Mouse (Mus musculus): Measurements from ENCODE around the gene Cacna2d3. TPM values are rescaled to one million over a fixed set of nuclear protein-coding genes. Genes with fewer than 3 reads are reported as not detected.

Cacna2d3 gene
- total and polyA plus RNA-seq, 3 experiments, result not detected

DNA sequence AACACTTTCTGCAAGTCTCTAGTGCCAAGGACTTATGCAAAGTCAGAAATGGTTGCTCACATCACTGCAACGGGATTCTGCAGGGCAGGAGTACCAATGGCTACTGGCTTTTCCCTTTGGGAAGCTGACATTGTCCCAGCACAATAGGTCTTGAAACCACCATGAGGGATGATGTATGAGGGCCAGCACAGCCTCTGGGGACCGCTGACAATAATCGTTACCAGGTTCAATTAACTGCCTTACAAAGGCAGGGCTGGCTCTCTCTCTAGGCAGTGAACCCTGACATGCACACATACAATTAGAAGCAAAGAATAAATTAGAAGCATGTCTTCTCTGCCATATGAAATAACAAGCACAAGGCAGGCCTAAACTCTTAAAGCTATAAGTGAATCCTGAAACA lies 272.5 kb downstream of the Cacna2d3 start:
- Histone ChIP-seq H3K4me1 (ENCODE audit: control insufficient read depth in 1 of 2, insufficient read depth in 2 of 2, low read length in 2 of 2) (no peaks in the 10 kb centered on the region), H3K9ac (ENCODE audit: control insufficient read depth, low read depth, low read length, poor library complexity, severe bottlenecking) (no peak overlapping the region), H3K27ac (ENCODE audit: control insufficient read depth, low read depth, low read length) (no peak overlapping the region), H3K9me3 (replicated peaks; ENCODE audit: insufficient read depth, low read length) (no peaks in the 10 kb centered on the region), H3K36me3 (ENCODE audit: control insufficient read depth in 1 of 2, insufficient read depth in 2 of 2, low read length in 2 of 2) (no peaks in the 10 kb centered on the region), H3K4me3 (ENCODE audit: control insufficient read depth in 1 of 2, insufficient read depth in 1 of 2, low read depth in 2 of 2, low read length in 2 of 2) (no peak overlapping the region), H3K79me2 (ENCODE audit: control insufficient read depth, insufficient read depth, low read length, poor library complexity) (no peaks in the 10 kb centered on the region), H3K27me3 (ENCODE audit: control insufficient read depth in 1 of 2, insufficient read depth in 2 of 2, low read length in 2 of 2) (no peaks in the 10 kb centered on the region)
- TF ChIP-seq USF2 (IDR thresholded peaks at IDR 0.05; ENCODE audit: borderline replicate concordance in 1 of 2, insufficient read depth in 1 of 2, low read depth in 1 of 2, low read length in 2 of 2) (no peak), ZC3H11A (IDR thresholded peaks at IDR 0.05; ENCODE audit: low read depth, low read length) (no peak), EP300 (IDR thresholded peaks at IDR 0.05; ENCODE audit: low read depth in 1 of 2, low read length in 2 of 2) (no peak), MAZ (IDR thresholded peaks at IDR 0.05; ENCODE audit: low read depth, low read length) (no peak), MAFK (IDR thresholded peaks at IDR 0.05; ENCODE audit: borderline replicate concordance, low read depth, low read length) (no peak), MYB (IDR thresholded peaks at IDR 0.05; ENCODE audit: low read depth, low read length) (no peak), ELF1 (IDR thresholded peaks at IDR 0.05; ENCODE audit: low read depth, low read length) (no peak), USF1 (IDR thresholded peaks at IDR 0.05; ENCODE audit: low read depth, low read length) (no peak), MAX (IDR thresholded peaks at IDR 0.05; ENCODE audit: low read length) (no peak), MEF2A (IDR thresholded peaks at IDR 0.05; ENCODE audit: extremely low read depth, insufficient replicate concordance, low read depth, low read length, poor library complexity, severe bottlenecking) (no peak), ZMIZ1 (IDR thresholded peaks at IDR 0.05; ENCODE audit: low read depth, low read length) (no peak), NRF1 (IDR thresholded peaks at IDR 0.05; ENCODE audit: insufficient read depth, low read depth, low read length, poor library complexity, severe bottlenecking) (no peak), ZKSCAN1 (IDR thresholded peaks at IDR 0.05; ENCODE audit: low read depth, low read length) (no peak), TBP (IDR thresholded peaks at IDR 0.05; ENCODE audit: low read depth, low read length) (no peak), ZNF384 (IDR thresholded peaks at IDR 0.05; ENCODE audit: low read depth, low read length) (no peak)
- DNase-seq (ENCODE audit: low read depth, low spot score), result no peak

GRCm38 (mm10) chr14:29443091-29444026 lies 278.3 kb downstream of the Cacna2d3 start:
- H3K9me3 ChIP-seq (replicated peaks; ENCODE audit: insufficient read depth, low read length), result no peaks in the 10 kb centered on the region

More at GRCm38 (mm10) chr14:29443091-29444026, 278.3 kb downstream of the Cacna2d3 start:
- Histone ChIP-seq H3K79me2 (ENCODE audit: control insufficient read depth, insufficient read depth, low read length, poor library complexity) (no peaks in the 10 kb centered on the region), H3K36me3 (ENCODE audit: control insufficient read depth in 1 of 2, insufficient read depth in 2 of 2, low read length in 2 of 2) (no peaks in the 10 kb centered on the region), H3K27ac (ENCODE audit: control insufficient read depth, low read depth, low read length) (no peak overlapping the region), H3K4me1 (ENCODE audit: control insufficient read depth in 1 of 2, insufficient read depth in 2 of 2, low read length in 2 of 2) (no peaks in the 10 kb centered on the region), H3K27me3 (ENCODE audit: control insufficient read depth in 1 of 2, insufficient read depth in 2 of 2, low read length in 2 of 2) (no peaks in the 10 kb centered on the region), H3K4me3 (ENCODE audit: control insufficient read depth in 1 of 2, insufficient read depth in 1 of 2, low read depth in 2 of 2, low read length in 2 of 2) (no peak overlapping the region), H3K9ac (ENCODE audit: control insufficient read depth, low read depth, low read length, poor library complexity, severe bottlenecking) (no peak overlapping the region)
- TF ChIP-seq SMC3 (IDR thresholded peaks at IDR 0.05; ENCODE audit: low read depth, low read length), result peak; percentile 40
- peak; percentile 59 to 69 (median 68) for TF ChIP-seq CTCF (IDR thresholded peaks at IDR 0.05 in 2 of 3, conservative IDR thresholded peaks at IDR 0.05 in 1 of 3; ENCODE audit: control insufficient read depth in 1 of 3, insufficient read depth in 1 of 3, low read depth in 2 of 3, low read length in 3 of 3, poor library complexity in 1 of 3, severe bottlenecking in 1 of 3)
- TF ChIP-seq RAD21 (IDR thresholded peaks at IDR 0.05; ENCODE audit: low read depth, low read length), result peak; percentile 59
- peak; percentile 97 for TF ChIP-seq ZNF384 (IDR thresholded peaks at IDR 0.05; ENCODE audit: low read depth, low read length)
- no peak for TF ChIP-seq MYC (IDR thresholded peaks at IDR 0.05; ENCODE audit: low read depth, low read length)
- peak; percentile 47 for DNase-seq (ENCODE audit: low read depth, low spot score)

Data from MEL (cell line).